16 mouse cellular contexts compared by ENCODE assay signal in the genomic region with DNA sequence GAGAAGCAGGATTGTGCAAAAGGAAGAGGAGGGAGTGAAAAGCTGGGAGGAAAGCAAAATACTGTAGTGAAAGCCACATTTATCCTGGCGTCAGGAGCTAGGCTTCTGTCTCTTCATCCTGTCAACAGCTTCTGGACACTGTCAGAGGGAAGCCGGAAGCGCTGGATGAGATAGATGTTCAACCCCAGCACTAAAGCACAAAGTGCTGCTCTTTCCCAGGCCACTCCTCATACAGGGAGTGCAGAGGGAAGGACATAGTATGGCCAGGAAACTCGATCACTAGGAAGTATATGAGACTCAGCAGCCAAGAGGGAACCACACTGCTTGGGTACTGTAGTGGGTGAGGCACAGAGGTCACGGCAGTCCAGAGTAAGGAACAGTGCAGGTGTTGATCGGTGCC.
"Had no signal": no experiment of that assay in that cellular context is flagged by ENCODE, and none has a peak within 500 bp of the region (broad histone marks: within the 10 kb centered on the region; RNA-seq: fewer than 3 reads in every experiment).

No protein-coding gene starts in this region.

- H3K27me3 ChIP-seq: limb, embryonic 13.5 days; liver, embryonic 12.5 days; lung, embryonic 15.5 days; megakaryocyte, embryonic 14.5 days; midbrain, embryonic 15.5 days; neural tube, embryonic 12.5 days had no signal

- H3K4me2 ChIP-seq: limb, embryonic 13.5 days; liver, embryonic 12.5 days; lung, embryonic 15.5 days; midbrain, embryonic 11.5 days; midbrain, embryonic 15.5 days; neural tube, embryonic 12.5 days had no signal

- H3K9me3 ChIP-seq: liver, embryonic 12.5 days; lung, embryonic 15.5 days; midbrain, embryonic 15.5 days had no signal

- DNase-seq: kidney, adult 8-10 months; left cerebral cortex, postnatal 4 days; lung, postnatal 14 days; retina, postnatal 1 day; right cerebral cortex, postnatal 4 days; spleen, adult 18-20 months; thymus, adult 2 months; thymus, postnatal 36 days had no signal

- H3K4me3 ChIP-seq: limb, embryonic 13.5 days; liver, embryonic 12.5 days; lung, embryonic 15.5 days; megakaryocyte, embryonic 14.5 days; midbrain, embryonic 15.5 days; neural tube, embryonic 12.5 days had no signal

- H3K27ac ChIP-seq: limb, embryonic 13.5 days; liver, embryonic 12.5 days; lung, embryonic 15.5 days; macrophage; midbrain, embryonic 15.5 days; neural tube, embryonic 12.5 days had no signal

- H3K9ac ChIP-seq: limb, embryonic 13.5 days; liver, embryonic 12.5 days; lung, embryonic 15.5 days; midbrain, embryonic 15.5 days; neural tube, embryonic 12.5 days had no signal

- H3K36me3 ChIP-seq: liver, embryonic 12.5 days; midbrain, embryonic 15.5 days had no signal

- H3K4me1 ChIP-seq: liver, embryonic 12.5 days; lung, embryonic 15.5 days; megakaryocyte, embryonic 14.5 days; neural tube, embryonic 12.5 days had no signal

- ATAC-seq: liver, embryonic 12.5 days; midbrain, embryonic 15.5 days had no signal
